ENCODE assay signal across 23 mouse cellular contexts in genomic region chr2:25709791-25710190, GRCm38 (mm10). TPM values are rescaled to one million over a fixed set of nuclear protein-coding genes. Genes with fewer than 3 reads are reported as not detected.
DNase-seq lines count a peak whose midpoint lies in the region; ATAC-seq and TF ChIP-seq lines count a peak whose summit lies in the region.
"Not testable (repeated sequence)": the region's sequence is repeated elsewhere in the genome, so short reads cannot be mapped to it uniquely, and the experiment has no call there.
"Had no signal": no experiment of that assay in that cellular context is flagged by ENCODE, and none has a peak within 500 bp of the region (broad histone marks: within the 10 kb centered on the region; RNA-seq: fewer than 3 reads in every experiment).

No protein-coding gene starts in this region.

- H3K9me3 ChIP-seq in hindbrain, embryonic 15.5 days, result not testable (repeated sequence)

- not testable (repeated sequence) for H3K9ac ChIP-seq in hindbrain, embryonic 15.5 days

- H3K4me2 ChIP-seq in hindbrain, embryonic 15.5 days, result peak overlapping the region; percentile 19; the same call in 1 of the 2 replicates

- H3K27me3 ChIP-seq in hindbrain, embryonic 15.5 days, result not testable (repeated sequence)

- TF ChIP-seq POLR2A in olfactory bulb, adult 2 months (IDR thresholded peaks at IDR 0.05; ENCODE audit: insufficient read depth, low read depth, low read length), result not testable (repeated sequence)

- H3K4me1 ChIP-seq in hindbrain, embryonic 15.5 days (replicated peaks), result peaks cover 18% of the 10 kb centered on the region
- peaks cover 21% of the 10 kb centered on the region for H3K4me1 ChIP-seq in olfactory bulb, adult 2 months (ENCODE audit: control insufficient read depth, insufficient read depth, low read length)

- not testable (repeated sequence) for H3K36me3 ChIP-seq in hindbrain, embryonic 15.5 days

- H3K27ac ChIP-seq in hindbrain, embryonic 15.5 days (replicated peaks), result not testable (repeated sequence)
- peak overlapping the region; percentile 98; the same call in 1 of the 2 replicates for H3K27ac ChIP-seq in layer of hippocampus, adult 2 months
- H3K27ac ChIP-seq in olfactory bulb, adult 2 months (ENCODE audit: insufficient read depth, low read depth, low read length), result 0 out of 2 replicates have a peak overlapping the region, but pooled peaks have one; percentile 60

- not testable (repeated sequence) for H3K4me3 ChIP-seq in hindbrain, embryonic 15.5 days; layer of hippocampus, adult 2 months; olfactory bulb, adult 2 months (ENCODE audit: insufficient read depth, low read depth, low read length)

- peak; percentile 24 for DNase-seq in brain, adult 2 months (ENCODE audit: low read depth, low spot score)
- not testable (repeated sequence) for DNase-seq in layer of hippocampus, adult 2 months (ENCODE audit: low spot score in 2 of 2)

- ATAC-seq in hindbrain, embryonic 15.5 days (ENCODE audit: low FRiP score, low read depth), result not testable (repeated sequence)

- 70% methylated on average over 2 of the region's 2 CpGs for WGBS in hindbrain, embryonic 15.5 days
- 39% methylated on average over 2 of the region's 2 CpGs for WGBS in olfactory bulb, adult 2 months

- TF ChIP-seq CTCF in layer of hippocampus, adult 2 months (conservative IDR thresholded peaks at IDR 0.05); olfactory bulb, adult 2 months (IDR thresholded peaks at IDR 0.05; ENCODE audit: insufficient read depth, low read depth, low read length): not testable (repeated sequence)

RNA-seq across cellular contexts. Expression of gene Bmyc, which starts 3.3 kb away (rescaled TPM):
- 149 and 164 TPM in 2 replicates for polyA plus RNA-seq in hindbrain, embryonic 15.5 days (2015; fragmentation: Nextera tagmentation; extraction: Ambion mirVana)
- total RNA-seq in layer of hippocampus, adult 2 months (2021), result 10 to 100 TPM; 83.7 to 88.9 TPM
- polyA plus RNA-seq in olfactory bulb, adult 2 months (2012; ENCODE audit: insufficient read depth, insufficient read length, low replicate concordance, missing spikeins), result not detected in 2 replicates
- total RNA-seq: MEL had no signal

RNA-seq across cellular contexts. Expression of gene Obp2a, which starts 9.9 kb away (rescaled TPM):
- polyA plus RNA-seq in hindbrain, embryonic 15.5 days (2015; fragmentation: Nextera tagmentation; extraction: Ambion mirVana), result not detected in 2 replicates
- total RNA-seq in layer of hippocampus, adult 2 months (2021), result not detected
- not detected in 2 replicates for polyA plus RNA-seq in olfactory bulb, adult 2 months (2012; ENCODE audit: insufficient read depth, insufficient read length, low replicate concordance, missing spikeins)
- total RNA-seq: common myeloid progenitor, adult 5-6 weeks; ES-E14; MEL had no signal
- polyA plus RNA-seq: activated CD4-positive, CD25-positive, alpha-beta regulatory T cell, adult 4 months; brain, embryonic 14.5 days; C2C12; embryonic facial prominence, embryonic 11.5 days; embryonic facial prominence, embryonic 13.5 days; embryonic facial prominence, embryonic 15.5 days; erythroblast, embryonic 14.5 days; forebrain, embryonic 10.5 days; forebrain, embryonic 12.5 days; forebrain, embryonic 14.5 days; forebrain, embryonic 16.5 days; Patski had no signal

RNA-seq across cellular contexts. Expression of gene Obp2b, which starts 27.0 kb away (rescaled TPM):
- not detected in 2 replicates for polyA plus RNA-seq in hindbrain, embryonic 15.5 days (2015; fragmentation: Nextera tagmentation; extraction: Ambion mirVana)
- total RNA-seq in layer of hippocampus, adult 2 months (2021), result under 1 TPM in 1 of 2 experiments, not detected in 1; 0.86 TPM
- polyA plus RNA-seq in olfactory bulb, adult 2 months (2012; ENCODE audit: insufficient read depth, insufficient read length, low replicate concordance, missing spikeins), result not detected in 2 replicates
- total RNA-seq: adrenal gland, adult 18-20 months; adrenal gland, adult 8-10 months; adrenal gland, postnatal 14 days; adrenal gland, postnatal 36 days; common myeloid progenitor, adult 5-6 weeks; ES-E14; MEL had no signal
- polyA plus RNA-seq: activated CD4-positive, CD25-positive, alpha-beta regulatory T cell, adult 4 months; brain, embryonic 14.5 days; C2C12; embryonic facial prominence, embryonic 11.5 days; embryonic facial prominence, embryonic 13.5 days; embryonic facial prominence, embryonic 15.5 days; erythroblast, embryonic 14.5 days; forebrain, embryonic 10.5 days; forebrain, embryonic 12.5 days; forebrain, embryonic 14.5 days; forebrain, embryonic 16.5 days; Patski had no signal

RNA-seq across cellular contexts. Expression of gene Lcn10, which starts 27.3 kb away (rescaled TPM):
- polyA plus RNA-seq in hindbrain, embryonic 15.5 days (2015; fragmentation: Nextera tagmentation; extraction: Ambion mirVana), result not detected in 2 replicates
- total RNA-seq in layer of hippocampus, adult 2 months (2021), result not detected
- not detected in 2 replicates for polyA plus RNA-seq in olfactory bulb, adult 2 months (2012; ENCODE audit: insufficient read depth, insufficient read length, low replicate concordance, missing spikeins)
- total RNA-seq: adrenal gland, adult 18-20 months; adrenal gland, adult 8-10 months; adrenal gland, postnatal 14 days; adrenal gland, postnatal 36 days; common myeloid progenitor, adult 5-6 weeks; ES-E14; MEL had no signal
- polyA plus RNA-seq: activated CD4-positive, CD25-positive, alpha-beta regulatory T cell, adult 4 months; brain, embryonic 14.5 days; C2C12; embryonic facial prominence, embryonic 11.5 days; embryonic facial prominence, embryonic 13.5 days; embryonic facial prominence, embryonic 15.5 days; erythroblast, embryonic 14.5 days; forebrain, embryonic 10.5 days; forebrain, embryonic 12.5 days; forebrain, embryonic 14.5 days; forebrain, embryonic 16.5 days; Patski had no signal

RNA-seq across cellular contexts. Expression of gene Lcn6, which starts 33.2 kb away (rescaled TPM):
- polyA plus RNA-seq in hindbrain, embryonic 15.5 days (2015; fragmentation: Nextera tagmentation; extraction: Ambion mirVana), result not detected in 2 replicates
- not detected for total RNA-seq in layer of hippocampus, adult 2 months (2021)
- polyA plus RNA-seq in olfactory bulb, adult 2 months (2012; ENCODE audit: insufficient read depth, insufficient read length, low replicate concordance, missing spikeins), result not detected in 2 replicates
- total RNA-seq: adrenal gland, adult 18-20 months; adrenal gland, adult 8-10 months; adrenal gland, postnatal 14 days; adrenal gland, postnatal 36 days; common myeloid progenitor, adult 5-6 weeks; ES-E14; MEL had no signal
- polyA plus RNA-seq: activated CD4-positive, CD25-positive, alpha-beta regulatory T cell, adult 4 months; brain, embryonic 14.5 days; C2C12; embryonic facial prominence, embryonic 11.5 days; embryonic facial prominence, embryonic 13.5 days; embryonic facial prominence, embryonic 15.5 days; erythroblast, embryonic 14.5 days; forebrain, embryonic 10.5 days; forebrain, embryonic 12.5 days; forebrain, embryonic 14.5 days; forebrain, embryonic 16.5 days; Patski had no signal

Comparison
In these comparisons a context has a peak if more than half of its experiments do, and no peak if none do; other contexts are left out.
1. RNA of gene Bmyc, which starts 3.3 kb away (polyA plus RNA-seq): 149 to 164 TPM in hindbrain, embryonic 15.5 days; not detected in olfactory bulb, adult 2 months; every median in the first group is over 100 times any median in the second.